Mouse (Mus musculus) neutrophil, adult 65 days (primary cell): ENCODE measurements around the gene Vmn1r87. TPM values are rescaled to one million over a fixed set of nuclear protein-coding genes. Genes with fewer than 3 reads are reported as not detected.

Experiments
- total RNA-seq: library from RNA; stranded (reverse); gene quantifications from 2 replicates; pipeline ENCODE4 v1.2.4, GENCODE M21; 2023

The Vmn1r87 gene
- total RNA-seq: not detected in 2 replicates

DNA sequence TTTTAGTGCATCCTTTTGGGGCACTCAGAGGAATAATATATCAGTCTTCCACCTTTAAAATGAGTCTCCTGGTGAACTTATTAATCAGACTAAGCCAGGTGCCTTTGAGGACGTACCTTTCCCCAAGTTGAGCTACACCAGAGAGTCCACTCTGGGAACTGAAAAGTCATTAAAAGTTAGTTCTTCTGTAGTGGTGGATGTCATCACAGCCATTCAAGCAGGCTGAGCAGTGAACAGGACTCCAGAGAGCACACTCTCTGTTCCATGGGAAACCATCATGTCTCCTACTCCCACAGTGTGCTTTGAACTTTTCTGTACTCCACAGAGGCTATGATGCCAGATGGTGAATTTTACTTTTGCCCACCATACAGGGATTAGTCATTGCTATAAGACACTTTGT is at the start of gene Vmn1r87:
Gene Vmn1r87 (minus strand): TSS at position 101 of the 400 bp plus-strand sequence.

DNA sequence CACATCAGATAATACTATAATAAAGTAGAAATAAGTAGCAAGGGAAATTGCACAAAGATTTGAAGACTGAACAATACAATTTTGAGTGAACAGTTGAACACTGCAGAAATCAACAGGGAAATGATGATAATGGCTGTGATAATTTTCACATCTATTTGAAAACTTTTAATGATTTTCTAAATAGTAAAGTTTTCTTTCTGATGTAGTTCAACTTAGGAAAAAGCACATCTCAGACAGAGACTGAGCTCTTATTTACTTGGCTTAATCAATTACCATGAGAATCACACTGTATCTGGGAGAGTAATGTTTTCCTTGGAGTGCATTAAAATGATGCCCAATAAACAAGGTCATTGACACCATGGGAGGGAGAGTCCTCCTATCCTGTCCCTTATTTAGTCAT is 19.3 kb upstream of the Vmn1r87 start, which contains the start of gene Vmn1r88:
Gene Vmn1r88 (plus strand): TSS at position 301 of the 400 bp plus-strand sequence.

DNA sequence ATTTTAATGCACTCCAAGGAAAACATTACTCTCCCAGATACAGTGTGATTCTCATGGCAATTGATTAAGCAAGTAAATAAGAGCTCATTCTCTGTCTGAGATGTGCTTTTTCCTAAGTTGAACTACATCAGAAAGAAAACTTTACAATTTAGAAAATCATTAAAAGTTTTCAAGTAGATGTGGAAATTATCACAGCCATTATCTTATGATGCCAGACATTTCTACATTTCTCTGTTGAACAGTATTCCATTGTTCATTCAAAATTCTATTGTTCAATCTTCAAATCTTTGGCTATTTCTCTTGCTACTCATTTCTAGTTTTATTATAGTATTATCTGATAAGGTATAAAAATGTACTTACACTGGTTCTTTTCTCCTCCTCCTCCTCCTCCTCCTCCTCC is 20.1 kb downstream of the Vmn1r87 start, which contains the start of gene Vmn1r86:
Gene Vmn1r86 (minus strand): TSS at position 101 of the 400 bp plus-strand sequence.

DNA sequence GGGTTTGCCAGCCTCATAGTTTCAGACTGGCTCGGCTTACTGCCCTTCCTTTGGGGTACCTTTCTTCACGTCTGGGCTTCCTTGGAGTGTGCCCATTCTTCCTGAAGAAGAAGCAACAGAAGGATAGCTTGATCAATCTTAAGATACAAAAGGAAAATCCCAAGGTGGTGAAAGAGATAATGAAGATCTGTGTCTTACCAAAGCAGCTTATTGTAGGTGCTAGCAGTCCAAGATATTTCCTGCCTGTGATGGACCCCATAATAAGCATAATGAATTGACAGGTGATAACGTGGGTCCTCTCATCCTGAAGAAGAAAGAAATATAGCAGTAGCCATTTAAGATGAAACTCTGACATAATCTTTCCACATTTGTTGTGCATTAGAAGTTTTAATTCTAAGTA is 44.9 kb downstream of the Vmn1r87 start, which contains the start of gene Vmn1r85:
Gene Vmn1r85 (minus strand): TSS at position 101 of the 400 bp plus-strand sequence.

Other genes with a start within 250 kb of the Vmn1r87 start
- gene Zscan22, start 242.3 kb downstream of the Vmn1r87 start, total RNA-seq: 2.9 and 3.7 TPM in 2 replicates
- 543 and 561 TPM in 2 replicates for gene Rps5, start 217.9 kb downstream of the Vmn1r87 start, total RNA-seq
- gene Rnf225, start 212.7 kb downstream of the Vmn1r87 start, total RNA-seq: 0.27 TPM in 1 of 2 replicates, not detected in the other
- gene Zfp324, start 174.3 kb downstream of the Vmn1r87 start, total RNA-seq: 1.2 and 2.7 TPM in 2 replicates
- gene Zfp446, start 162.3 kb downstream of the Vmn1r87 start, total RNA-seq: 0.88 and 1.3 TPM in 2 replicates
- not detected in 2 replicates for gene Slc27a5, start 142.0 kb downstream of the Vmn1r87 start, total RNA-seq
- 109 and 164 TPM in 2 replicates for gene Trim28, start 141.0 kb downstream of the Vmn1r87 start, total RNA-seq
- gene Zbtb45, start 130.1 kb downstream of the Vmn1r87 start, total RNA-seq: 8.1 and 11.8 TPM in 2 replicates
- gene Chmp2a, start 105.3 kb downstream of the Vmn1r87 start, total RNA-seq: 143 and 163 TPM in 2 replicates
- gene Ube2m, start 101.9 kb downstream of the Vmn1r87 start, total RNA-seq: 67.7 and 84.0 TPM in 2 replicates
- gene Mzf1, start 85.4 kb downstream of the Vmn1r87 start, total RNA-seq: 1.1 and 1.4 TPM in 2 replicates
- gene Vmn1r85, start 45.0 kb downstream of the Vmn1r87 start, total RNA-seq: not detected in 2 replicates
- gene Vmn1r86, start 20.2 kb downstream of the Vmn1r87 start, total RNA-seq: not detected in 2 replicates
- 0.09 TPM in 1 of 2 replicates, not detected in the other for gene Vmn1r88, start 19.4 kb upstream of the Vmn1r87 start, total RNA-seq
- gene Vmn1r89, start 72.9 kb upstream of the Vmn1r87 start, total RNA-seq: not detected in 2 replicates
- gene Lig1, start 137.1 kb upstream of the Vmn1r87 start, total RNA-seq: 53.6 and 72.7 TPM in 2 replicates
- 1.7 and 2.2 TPM in 2 replicates for gene Zswim9, start 138.6 kb upstream of the Vmn1r87 start, total RNA-seq
- gene Pla2g4c, start 184.5 kb upstream of the Vmn1r87 start, total RNA-seq: 0.64 and 0.82 TPM in 2 replicates